Mouse (Mus musculus): ENCODE measurements around the gene Cartpt. TPM values are rescaled to one million over a fixed set of nuclear protein-coding genes. Genes with fewer than 3 reads are reported as not detected.
"Not testable (repeated sequence)": the region's sequence is repeated elsewhere in the genome, so short reads cannot be mapped to it uniquely, and the experiment has no call there.

The Cartpt gene
- polyA plus RNA-seq, 1 experiment from 2014 or later, result 42.3 TPM

GRCm38 (mm10) chr13:99926249-99926648 is 25.4 kb upstream of the Cartpt start:
- Histone ChIP-seq H3K36me3 (ENCODE audit: control insufficient read depth, insufficient read depth, low read length) (no peaks in the 10 kb centered on the region), H3K27ac (ENCODE audit: low read depth) (no peak overlapping the region), H3K9me3 (ENCODE audit: control insufficient read depth, low read length) (no peaks in the 10 kb centered on the region), H3K9ac (ENCODE audit: low read length) (no peak overlapping the region), H3K4me1 (replicated peaks; ENCODE audit: control insufficient read depth, insufficient read depth, low read length) (no peaks in the 10 kb centered on the region), H3K4me2 (ENCODE audit: low read length) (no peak overlapping the region), H3K27me3 (replicated peaks; ENCODE audit: control insufficient read depth, insufficient read depth, low read length) (no peaks in the 10 kb centered on the region), H3K4me3 (ENCODE audit: low read depth, low read length) (no peak overlapping the region)
- DNase-seq (ENCODE audit: low spot score) (no peak), ATAC-seq (replicated peaks; ENCODE audit: low FRiP score, low TSS enrichment, low read depth) (no peak)
- WGBS, result 78% methylated on average over 5 of the region's 5 CpGs

- no peaks in the 10 kb centered on the region for H3K27me3 ChIP-seq (replicated peaks; ENCODE audit: control insufficient read depth, insufficient read depth, low read length)
- H3K27ac ChIP-seq (ENCODE audit: low read depth), result no peak overlapping the region
- WGBS, result 88% methylated on average over 5 of the region's 5 CpGs
- no peak overlapping the region for H3K4me2 ChIP-seq (ENCODE audit: low read length)
- H3K4me3 ChIP-seq (ENCODE audit: low read depth, low read length), result no peak overlapping the region
- no peaks in the 10 kb centered on the region for H3K36me3 ChIP-seq (ENCODE audit: control insufficient read depth, insufficient read depth, low read length)
- H3K9me3 ChIP-seq (ENCODE audit: control insufficient read depth, low read length), result no peaks in the 10 kb centered on the region
- no peak for ATAC-seq (replicated peaks; ENCODE audit: low FRiP score, low TSS enrichment, low read depth)
- no peaks in the 10 kb centered on the region for H3K4me1 ChIP-seq (replicated peaks; ENCODE audit: control insufficient read depth, insufficient read depth, low read length)
- DNase-seq (ENCODE audit: low spot score), result no peak
- H3K9ac ChIP-seq (ENCODE audit: low read length), result no peak overlapping the region
These were observed 14.7 kb upstream of the Cartpt start for GRCm38 (mm10) chr13:99915632-99916031.

GRCm38 (mm10) chr13:99900557-99900892 is 366 bp downstream of the Cartpt start:
- Histone ChIP-seq H3K4me3 (ENCODE audit: low read depth, low read length) (no peak overlapping the region), H3K4me1 (replicated peaks; ENCODE audit: control insufficient read depth, insufficient read depth, low read length) (no peaks in the 10 kb centered on the region), H3K9ac (ENCODE audit: low read length) (no peak overlapping the region), H3K9me3 (ENCODE audit: control insufficient read depth, low read length) (no peaks in the 10 kb centered on the region), H3K27me3 (replicated peaks; ENCODE audit: control insufficient read depth, insufficient read depth, low read length) (peaks cover 37% of the 10 kb centered on the region), H3K36me3 (ENCODE audit: control insufficient read depth, insufficient read depth, low read length) (no peaks in the 10 kb centered on the region), H3K27ac (ENCODE audit: low read depth) (no peak overlapping the region), H3K4me2 (ENCODE audit: low read length) (peak overlapping the region; percentile 22)
- ATAC-seq (replicated peaks; ENCODE audit: low FRiP score, low TSS enrichment, low read depth) (0 out of 2 replicates have a peak, but pooled peaks have one; percentile 36), DNase-seq (ENCODE audit: low spot score) (peak; percentile 90)
- WGBS, result 3% methylated on average over 30 of the region's 30 CpGs

GRCm38 (mm10) chr13:99899670-99900556 is 978 bp downstream of the Cartpt start:
- Histone ChIP-seq H3K4me2 (ENCODE audit: low read length) (peak overlapping the region; percentile 22; the same call in 1 of the 2 replicates), H3K27me3 (replicated peaks; ENCODE audit: control insufficient read depth, insufficient read depth, low read length) (peaks cover 37% of the 10 kb centered on the region), H3K4me3 (ENCODE audit: low read depth, low read length) (no peak overlapping the region), H3K9me3 (ENCODE audit: control insufficient read depth, low read length) (no peaks in the 10 kb centered on the region), H3K4me1 (replicated peaks; ENCODE audit: control insufficient read depth, insufficient read depth, low read length) (no peaks in the 10 kb centered on the region), H3K36me3 (ENCODE audit: control insufficient read depth, insufficient read depth, low read length) (no peaks in the 10 kb centered on the region), H3K9ac (ENCODE audit: low read length) (no peak overlapping the region), H3K27ac (ENCODE audit: low read depth) (no peak overlapping the region)
- 8% methylated on average over 38 of the region's 38 CpGs for WGBS
- peak; percentile 61 for DNase-seq (ENCODE audit: low spot score)
- ATAC-seq (replicated peaks; ENCODE audit: low FRiP score, low TSS enrichment, low read depth), result no peak

DNA sequence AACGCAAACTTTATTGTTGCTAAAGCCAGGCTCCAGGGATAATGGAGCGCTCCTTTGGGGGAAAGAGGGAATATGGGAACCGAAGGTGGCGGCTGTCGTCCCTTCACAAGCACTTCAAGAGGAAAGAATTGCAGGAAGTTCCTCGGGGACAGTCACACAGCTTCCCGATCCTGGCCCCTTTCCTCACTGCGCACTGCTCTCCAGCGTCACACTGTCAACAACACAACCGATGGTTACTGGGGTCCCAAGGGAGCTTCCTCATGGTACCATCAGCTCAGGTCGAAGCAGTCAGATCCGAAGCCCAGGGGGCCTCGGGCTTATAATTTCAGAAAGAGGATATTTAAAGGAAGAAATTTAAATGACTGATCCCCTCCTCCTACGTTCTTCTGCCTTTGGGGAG is 2.1 kb downstream of the Cartpt start:
- Histone ChIP-seq H3K4me1 (replicated peaks; ENCODE audit: control insufficient read depth, insufficient read depth, low read length) (no peaks in the 10 kb centered on the region), H3K27ac (ENCODE audit: low read depth) (no peak overlapping the region), H3K9me3 (ENCODE audit: control insufficient read depth, low read length) (no peaks in the 10 kb centered on the region), H3K4me2 (ENCODE audit: low read length) (no peak overlapping the region), H3K9ac (ENCODE audit: low read length) (no peak overlapping the region), H3K4me3 (ENCODE audit: low read depth, low read length) (no peak overlapping the region), H3K27me3 (replicated peaks; ENCODE audit: control insufficient read depth, insufficient read depth, low read length) (peaks cover 37% of the 10 kb centered on the region), H3K36me3 (ENCODE audit: control insufficient read depth, insufficient read depth, low read length) (no peaks in the 10 kb centered on the region)
- ATAC-seq (replicated peaks; ENCODE audit: low FRiP score, low TSS enrichment, low read depth) (no peak), DNase-seq (ENCODE audit: low spot score) (no peak)
- WGBS, result 30% methylated on average over 14 of the region's 14 CpGs

DNA sequence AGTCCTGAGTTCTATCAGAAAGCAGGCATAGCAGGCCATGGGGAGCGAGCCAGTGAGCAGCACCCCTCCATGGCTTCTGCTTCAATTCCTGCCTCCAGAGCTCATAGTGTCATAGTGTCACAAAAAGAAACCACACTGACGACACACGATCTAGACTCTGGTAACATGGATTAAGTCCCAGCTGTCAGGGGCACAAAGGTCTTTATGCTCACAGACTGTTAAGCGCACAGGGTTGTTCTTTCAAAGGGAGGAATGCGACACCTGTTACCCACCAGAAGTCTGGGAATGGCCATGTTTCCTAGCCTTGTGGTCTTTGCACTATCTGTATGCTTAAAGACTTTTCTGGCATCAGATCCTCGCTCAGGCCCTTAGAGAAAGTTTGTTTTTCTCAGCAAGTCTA is 15.3 kb downstream of the Cartpt start:
- no peak overlapping the region for H3K4me2 ChIP-seq (ENCODE audit: low read length)
- no peaks in the 10 kb centered on the region for H3K27me3 ChIP-seq (replicated peaks; ENCODE audit: control insufficient read depth, insufficient read depth, low read length)
- H3K36me3 ChIP-seq (ENCODE audit: control insufficient read depth, insufficient read depth, low read length), result no peaks in the 10 kb centered on the region
- H3K9me3 ChIP-seq (ENCODE audit: control insufficient read depth, low read length), result no peaks in the 10 kb centered on the region
- WGBS, result 67% methylated on average over 6 of the region's 6 CpGs
- ATAC-seq (replicated peaks; ENCODE audit: low FRiP score, low TSS enrichment, low read depth) (no peak), DNase-seq (ENCODE audit: low spot score) (no peak)
- no peak overlapping the region for H3K4me3 ChIP-seq (ENCODE audit: low read depth, low read length)
- H3K4me1 ChIP-seq (replicated peaks; ENCODE audit: control insufficient read depth, insufficient read depth, low read length), result no peaks in the 10 kb centered on the region
- no peak overlapping the region for H3K27ac ChIP-seq (ENCODE audit: low read depth)
- no peak overlapping the region for H3K9ac ChIP-seq (ENCODE audit: low read length)

DNA sequence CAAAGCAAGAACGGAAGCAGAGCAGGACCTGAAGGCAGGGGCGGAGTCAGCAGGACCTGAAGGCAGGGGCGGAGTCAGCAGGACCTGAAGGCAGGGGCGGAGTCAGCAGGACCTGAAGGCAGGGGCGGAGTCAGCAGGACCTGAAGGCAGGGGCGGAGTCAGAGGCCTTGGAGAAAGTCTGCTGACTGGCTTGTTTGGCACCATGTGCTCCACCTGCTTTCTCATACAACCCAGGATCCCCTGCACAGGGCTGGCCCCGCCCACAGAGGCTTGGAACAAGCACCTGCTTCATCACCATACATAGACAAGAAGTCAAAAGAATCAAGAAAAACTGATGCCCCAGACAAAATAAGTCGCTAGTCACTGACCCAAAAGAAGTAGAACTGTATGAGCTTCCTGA is 19.1 kb downstream of the Cartpt start:
- not testable (repeated sequence) for H3K27ac ChIP-seq (ENCODE audit: low read depth); H3K4me2 ChIP-seq (ENCODE audit: low read length); H3K4me3 ChIP-seq (ENCODE audit: low read depth, low read length); ATAC-seq (replicated peaks; ENCODE audit: low FRiP score, low TSS enrichment, low read depth); H3K9me3 ChIP-seq (ENCODE audit: control insufficient read depth, low read length); H3K4me1 ChIP-seq (replicated peaks; ENCODE audit: control insufficient read depth, insufficient read depth, low read length); H3K27me3 ChIP-seq (replicated peaks; ENCODE audit: control insufficient read depth, insufficient read depth, low read length); H3K9ac ChIP-seq (ENCODE audit: low read length); H3K36me3 ChIP-seq (ENCODE audit: control insufficient read depth, insufficient read depth, low read length); DNase-seq (ENCODE audit: low spot score)
- 70% methylated on average over 8 of the region's 8 CpGs for WGBS

DNA sequence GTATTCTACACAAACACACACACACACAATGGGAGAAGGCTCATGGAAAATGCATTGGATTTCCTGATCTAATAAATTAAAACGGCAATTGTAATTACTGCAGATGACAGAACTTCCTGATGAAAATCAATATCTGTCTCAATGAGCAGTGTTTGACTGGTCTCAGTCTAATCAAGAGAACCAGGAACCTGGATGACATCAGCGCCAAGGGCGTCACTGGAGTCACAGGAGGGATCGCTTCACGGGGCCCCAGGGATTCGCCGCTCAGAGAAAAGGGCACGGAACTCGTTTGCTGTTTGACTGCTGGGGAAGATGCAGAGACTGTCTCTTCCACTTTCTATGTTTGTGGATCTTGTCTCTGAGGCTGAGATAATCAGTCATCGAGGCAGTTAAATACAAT is 21.2 kb downstream of the Cartpt start:
- Histone ChIP-seq H3K4me1 (replicated peaks; ENCODE audit: control insufficient read depth, insufficient read depth, low read length) (no peaks in the 10 kb centered on the region), H3K9ac (ENCODE audit: low read length) (no peak overlapping the region), H3K36me3 (ENCODE audit: control insufficient read depth, insufficient read depth, low read length) (no peaks in the 10 kb centered on the region), H3K4me2 (ENCODE audit: low read length) (no peak overlapping the region), H3K4me3 (ENCODE audit: low read depth, low read length) (no peak overlapping the region), H3K27ac (ENCODE audit: low read depth) (no peak overlapping the region), H3K27me3 (replicated peaks; ENCODE audit: control insufficient read depth, insufficient read depth, low read length) (no peaks in the 10 kb centered on the region), H3K9me3 (ENCODE audit: control insufficient read depth, low read length) (no peaks in the 10 kb centered on the region)
- 66% methylated on average over 10 of the region's 10 CpGs for WGBS
- no peak for ATAC-seq (replicated peaks; ENCODE audit: low FRiP score, low TSS enrichment, low read depth)
- DNase-seq (ENCODE audit: low spot score), result no peak

GRCm38 (mm10) chr13:99872059-99872458 is 28.8 kb downstream of the Cartpt start:
- Histone ChIP-seq H3K4me3 (ENCODE audit: low read depth, low read length) (no peak overlapping the region), H3K27me3 (replicated peaks; ENCODE audit: control insufficient read depth, insufficient read depth, low read length) (no peaks in the 10 kb centered on the region), H3K4me1 (replicated peaks; ENCODE audit: control insufficient read depth, insufficient read depth, low read length) (no peaks in the 10 kb centered on the region), H3K4me2 (ENCODE audit: low read length) (no peak overlapping the region), H3K27ac (ENCODE audit: low read depth) (no peak overlapping the region), H3K9ac (ENCODE audit: low read length) (no peak overlapping the region), H3K36me3 (ENCODE audit: control insufficient read depth, insufficient read depth, low read length) (no peaks in the 10 kb centered on the region), H3K9me3 (ENCODE audit: control insufficient read depth, low read length) (peaks cover 4% of the 10 kb centered on the region; the same call in 1 of the 2 replicates)
- DNase-seq (ENCODE audit: low spot score) (peak; percentile 10), ATAC-seq (replicated peaks; ENCODE audit: low FRiP score, low TSS enrichment, low read depth) (no peak)
- 87% methylated on average over 1 of the region's 1 CpGs for WGBS

Measured in intestine, embryonic 14.5 days (tissue).